Mouse (Mus musculus) spleen, adult 2 months (tissue): ENCODE measurements around the gene Olfr1126.
"Not testable (repeated sequence)": the region's sequence is repeated elsewhere in the genome, so short reads cannot be mapped to it uniquely, and the experiment has no call there.

Experiments used
- CTCF ChIP-seq: fragments of 200-500 bp; IDR thresholded peaks from 2 replicates; pipeline ENCODE4 v1.5.1; 2011; ENCODE audit warnings: mild to moderate bottlenecking, inconsistent platforms; ENCODE audit not compliant: insufficient read depth, insufficient read length, insufficient replicate concordance; ENCODE audit errors: extremely low read depth
- POLR2A ChIP-seq: fragments of 200-500 bp; IDR thresholded peaks from 2 replicates; pipeline ENCODE4 v1.6.1; 2011; ENCODE audit warnings: low read depth, low read length, inconsistent platforms

GRCm38 (mm10) chr2:87496993-87497392 lies 43.2 kb downstream of the Olfr1126 start, which contains the start of gene Pramel7:
- TF ChIP-seq POLR2A, CTCF: not testable (repeated sequence)
